Mouse (Mus musculus) layer of hippocampus, adult 2 months (tissue): ENCODE data around the gene Atp6v0b. TPM values are rescaled to one million over a fixed set of nuclear protein-coding genes. Genes with fewer than 3 reads are reported as not detected.

Experiments
- DNase-seq, 2 experiments: peaks; one replicate each; pipeline ENCODE4 v3.0.0; 2022; ENCODE audit warnings: low spot score in 2 of 2
- H3K27ac ChIP-seq: fragments of 200-600 bp; 2 replicates; pipeline ENCODE4 v1.8.1; 2022
- H3K4me3 ChIP-seq: fragments of 200-600 bp; 2 replicates; pipeline ENCODE4 v1.8.1; 2022; ENCODE audit warnings: mild to moderate bottlenecking
- CTCF ChIP-seq: fragments of 200-600 bp; conservative IDR thresholded peaks from 2 replicates; pipeline ENCODE4 v1.8.1; 2022; ENCODE audit warnings: antibody characterized with exemption, mild to moderate bottlenecking, moderate library complexity
- total RNA-seq, 2 experiments: library from RNA; stranded (reverse); gene quantifications; 2 replicates each; pipeline ENCODE4 v1.2.3; 2021

Gene Atp6v0b
- total RNA-seq, 2 experiments from 2014 or later = 411 to 424 TPM

- no peak for TF ChIP-seq CTCF
- DNase-seq = no peak
- Histone ChIP-seq H3K27ac (no peak overlapping the region), H3K4me3 (no peak overlapping the region)
These were observed 8.9 kb upstream of the Atp6v0b start for GRCm38 (mm10) chr4:117896031-117896430.

GRCm38 (mm10) chr4:117895339-117895738 is 8.2 kb upstream of the Atp6v0b start:
- H3K27ac ChIP-seq = no peak overlapping the region
- DNase-seq = no peak
- no peak for TF ChIP-seq CTCF
- H3K4me3 ChIP-seq = no peak overlapping the region

- Histone ChIP-seq H3K4me3 (no peak overlapping the region), H3K27ac (no peak overlapping the region)
- TF ChIP-seq CTCF = no peak
- DNase-seq = no peak
These were observed 7.5 kb upstream of the Atp6v0b start for GRCm38 (mm10) chr4:117894601-117895000.

- Histone ChIP-seq H3K27ac (no peak overlapping the region), H3K4me3 (no peak overlapping the region)
- TF ChIP-seq CTCF = no peak
- DNase-seq = no peak
These were observed 6.2 kb upstream of the Atp6v0b start for GRCm38 (mm10) chr4:117893376-117893775.

GRCm38 (mm10) chr4:117891738-117892161 is 4.6 kb upstream of the Atp6v0b start, which contains the start of gene Dph2:
Gene Dph2 (minus strand): TSS chr4:117892032.
- no peak for TF ChIP-seq CTCF
- H3K4me3 ChIP-seq = peak within 1 kb of the TSS; percentile 84
- peak; percentile 76 to 91 for DNase-seq
- H3K27ac ChIP-seq = peak within 1 kb of the TSS; percentile 76

GRCm38 (mm10) chr4:117890750-117891149 is 3.6 kb upstream of the Atp6v0b start:
- Histone ChIP-seq H3K4me3 (no peak overlapping the region), H3K27ac (no peak overlapping the region)
- DNase-seq = no peak
- TF ChIP-seq CTCF = no peak

- Histone ChIP-seq H3K4me3 (no peak overlapping the region), H3K27ac (no peak overlapping the region)
- no peak for DNase-seq
- no peak for TF ChIP-seq CTCF
These were observed 2.9 kb upstream of the Atp6v0b start for GRCm38 (mm10) chr4:117890031-117890430.

- DNase-seq = no peak
- no peak overlapping the region for H3K27ac ChIP-seq
- TF ChIP-seq CTCF = no peak
- H3K4me3 ChIP-seq = no peak overlapping the region
These were observed 2.3 kb upstream of the Atp6v0b start for GRCm38 (mm10) chr4:117889471-117889870.

- peak overlapping the region; percentile 97; the same call in 1 of the 2 replicates for H3K27ac ChIP-seq
- H3K4me3 ChIP-seq = peak overlapping the region; percentile 64
- no peak for DNase-seq
- TF ChIP-seq CTCF = no peak
These were observed 787 bp upstream of the Atp6v0b start for GRCm38 (mm10) chr4:117887920-117888319.

- no peak for DNase-seq
- Histone ChIP-seq H3K27ac (peak overlapping the region; percentile 97), H3K4me3 (peak overlapping the region; percentile 64)
- TF ChIP-seq CTCF = no peak
These were observed 489 bp downstream of the Atp6v0b start for GRCm38 (mm10) chr4:117886644-117887043.

- Histone ChIP-seq H3K27ac (no peak overlapping the region), H3K4me3 (peak overlapping the region; percentile 64)
- TF ChIP-seq CTCF = no peak
- no peak for DNase-seq
These were observed 1.1 kb downstream of the Atp6v0b start for GRCm38 (mm10) chr4:117885994-117886393.

- Histone ChIP-seq H3K27ac (no peak overlapping the region), H3K4me3 (no peak overlapping the region)
- no peak for TF ChIP-seq CTCF
- DNase-seq = no peak
These were observed 2.0 kb downstream of the Atp6v0b start for GRCm38 (mm10) chr4:117885093-117885492.

GRCm38 (mm10) chr4:117884146-117884545 is 3.0 kb downstream of the Atp6v0b start:
- TF ChIP-seq CTCF = no peak
- no peak for DNase-seq
- no peak overlapping the region for H3K4me3 ChIP-seq

More at GRCm38 (mm10) chr4:117884146-117884545, 3.0 kb downstream of the Atp6v0b start:
- peak overlapping the region; percentile 93 for H3K27ac ChIP-seq
